Mouse (Mus musculus): Measurements from ENCODE around the gene Copg1.
"Not testable (repeated sequence)": the region's sequence is repeated elsewhere in the genome, so short reads cannot be mapped to it uniquely, and the experiment has no call there.

Copg1 gene

GRCm38 (mm10) chr6:87875562-87875961 is 12.1 kb upstream of the Copg1 start:
- no peak for DNase-seq (ENCODE audit: low spot score)

DNA sequence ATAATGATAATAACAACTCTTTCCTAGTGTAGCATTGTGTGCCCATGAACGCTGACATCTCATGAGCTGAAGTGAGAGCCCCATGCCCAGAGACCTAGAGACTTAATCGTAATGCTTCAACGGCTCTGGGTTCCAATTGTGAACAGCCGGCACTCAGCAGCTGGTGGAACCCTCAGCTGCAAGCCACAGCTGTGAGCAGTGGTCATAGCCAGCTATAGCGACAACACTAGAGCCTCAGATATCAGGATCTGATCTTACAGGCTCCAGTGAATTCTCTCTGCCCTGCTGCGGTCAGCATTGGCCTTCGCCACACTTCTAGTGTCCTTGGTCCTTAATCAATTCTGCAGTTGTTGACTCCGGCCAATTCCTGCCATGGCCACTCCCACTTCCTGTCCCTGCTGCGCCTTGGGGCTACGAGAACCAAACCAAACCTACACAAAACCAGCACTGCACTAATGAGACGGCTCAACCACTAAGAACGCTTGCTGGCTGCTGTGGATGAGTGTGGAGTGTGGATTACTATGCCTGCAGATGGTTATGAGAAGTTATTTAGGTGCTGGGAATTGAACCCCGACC is 11.5 kb upstream of the Copg1 start:
- DNase-seq (ENCODE audit: low spot score), result no peak

DNA sequence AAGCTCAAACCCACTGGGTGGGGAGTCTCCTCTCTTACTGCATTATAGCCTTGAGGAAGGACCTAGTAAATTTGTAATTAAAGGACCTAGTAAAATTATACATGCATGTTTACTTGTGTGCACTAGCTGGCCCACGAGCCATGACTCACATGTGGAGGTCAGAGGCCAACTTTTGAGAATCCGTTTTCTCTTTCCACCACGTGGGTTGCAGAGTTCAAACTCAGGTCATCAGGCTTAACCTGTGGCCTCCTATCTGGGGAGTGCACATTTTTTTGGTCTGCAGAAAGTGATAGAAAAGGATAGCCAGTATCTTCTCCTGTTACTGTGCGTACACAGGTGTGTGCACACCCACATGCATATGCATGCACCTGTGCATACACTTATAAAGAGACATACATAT is 8.6 kb upstream of the Copg1 start:
- DNase-seq (ENCODE audit: low spot score), result no peak

GRCm38 (mm10) chr6:87879628-87880027 is 8.0 kb upstream of the Copg1 start:
- DNase-seq (ENCODE audit: low spot score), result no peak

DNA sequence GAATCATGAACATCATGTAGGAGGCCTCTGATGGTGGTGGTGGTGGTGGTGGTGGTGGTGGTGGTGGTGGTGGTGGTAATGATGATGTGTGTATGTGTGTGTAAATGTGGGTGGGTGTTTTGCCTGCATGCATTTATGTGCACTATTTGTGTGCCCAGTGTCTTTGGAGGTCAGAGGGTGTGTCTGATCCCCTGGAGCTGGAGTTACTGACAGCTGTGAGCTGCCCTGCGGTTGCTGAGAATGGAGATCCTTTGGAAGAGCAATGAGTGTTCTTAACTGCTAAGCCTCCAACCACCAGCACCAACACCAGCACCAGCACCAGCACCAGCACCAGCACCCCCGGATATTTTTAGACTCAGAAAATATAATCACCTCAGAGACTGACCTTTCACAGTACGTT is 5.4 kb upstream of the Copg1 start:
- no peak for DNase-seq (ENCODE audit: low spot score)

DNA sequence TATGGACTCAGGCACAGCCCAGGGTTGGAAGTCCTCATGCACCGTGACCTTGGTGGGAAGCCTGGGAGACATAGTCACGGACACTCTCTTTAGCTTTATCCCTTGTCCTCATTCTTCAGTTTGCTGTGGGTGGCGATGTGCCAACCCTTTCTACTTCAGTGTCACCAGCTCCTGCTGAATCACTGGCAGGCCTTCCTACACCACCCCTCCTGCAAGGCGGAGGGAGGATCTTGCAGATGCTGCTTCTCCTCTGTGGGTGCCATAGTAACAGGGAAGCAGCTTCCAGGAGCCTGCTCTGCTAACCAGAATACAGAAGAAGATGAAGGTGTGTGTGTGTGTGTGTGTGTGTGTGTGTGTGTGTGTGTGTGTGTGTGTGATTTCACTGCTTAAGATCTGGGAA is 4.8 kb upstream of the Copg1 start:
- no peak for DNase-seq (ENCODE audit: low spot score)

- no peak for DNase-seq (ENCODE audit: low spot score)
These were observed 893 bp upstream of the Copg1 start for GRCm38 (mm10) chr6:87886721-87887120.

DNA sequence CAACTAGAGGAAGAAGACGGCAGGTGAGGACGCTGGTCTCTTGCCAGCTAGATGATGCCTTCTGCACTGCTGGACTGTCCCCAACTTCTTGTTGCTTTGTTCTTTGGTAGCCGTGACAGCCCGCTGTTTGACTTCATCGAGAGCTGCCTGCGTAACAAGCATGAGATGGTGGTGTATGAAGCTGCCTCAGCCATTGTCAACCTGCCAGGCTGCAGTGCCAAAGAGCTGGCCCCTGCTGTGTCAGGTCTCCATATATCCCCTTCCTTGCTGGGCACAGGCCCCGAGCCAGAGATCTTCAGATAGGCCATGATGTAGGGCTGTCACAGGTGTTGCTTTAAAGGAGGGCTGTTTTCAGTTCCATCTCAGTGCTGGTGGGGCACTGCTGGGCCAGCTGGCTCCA is 6.3 kb downstream of the Copg1 start:
- DNase-seq (ENCODE audit: low spot score), result no peak

GRCm38 (mm10) chr6:87898028-87898427 is 10.4 kb downstream of the Copg1 start:
- DNase-seq (ENCODE audit: low spot score), result no peak

- no peak for DNase-seq (ENCODE audit: low spot score)
These were observed 19.0 kb downstream of the Copg1 start for GRCm38 (mm10) chr6:87906632-87907031.

- DNase-seq (ENCODE audit: low spot score), result no peak
These were observed 21.6 kb downstream of the Copg1 start for GRCm38 (mm10) chr6:87909181-87909580.

DNA sequence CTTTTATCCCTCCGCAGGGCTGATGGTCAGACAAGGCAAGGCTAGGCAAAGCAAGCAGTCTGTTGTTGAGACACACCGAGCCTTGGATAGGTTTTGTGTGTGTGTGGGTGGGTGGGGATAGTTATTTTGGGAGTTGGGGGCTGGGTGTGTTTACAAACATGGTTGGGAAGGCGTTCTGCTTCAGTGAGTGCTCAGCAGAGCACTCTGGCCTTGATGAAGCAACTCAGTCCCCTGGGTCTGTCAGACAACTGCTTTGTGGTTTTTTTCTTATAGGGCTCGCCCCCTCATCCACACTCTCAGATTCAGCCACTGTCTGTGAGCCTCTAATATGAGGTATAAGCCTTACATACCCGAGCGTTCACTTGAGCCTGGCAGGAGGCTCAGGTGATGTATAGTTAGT is 23.9 kb downstream of the Copg1 start:
- no peak for DNase-seq (ENCODE audit: low spot score)

DNA sequence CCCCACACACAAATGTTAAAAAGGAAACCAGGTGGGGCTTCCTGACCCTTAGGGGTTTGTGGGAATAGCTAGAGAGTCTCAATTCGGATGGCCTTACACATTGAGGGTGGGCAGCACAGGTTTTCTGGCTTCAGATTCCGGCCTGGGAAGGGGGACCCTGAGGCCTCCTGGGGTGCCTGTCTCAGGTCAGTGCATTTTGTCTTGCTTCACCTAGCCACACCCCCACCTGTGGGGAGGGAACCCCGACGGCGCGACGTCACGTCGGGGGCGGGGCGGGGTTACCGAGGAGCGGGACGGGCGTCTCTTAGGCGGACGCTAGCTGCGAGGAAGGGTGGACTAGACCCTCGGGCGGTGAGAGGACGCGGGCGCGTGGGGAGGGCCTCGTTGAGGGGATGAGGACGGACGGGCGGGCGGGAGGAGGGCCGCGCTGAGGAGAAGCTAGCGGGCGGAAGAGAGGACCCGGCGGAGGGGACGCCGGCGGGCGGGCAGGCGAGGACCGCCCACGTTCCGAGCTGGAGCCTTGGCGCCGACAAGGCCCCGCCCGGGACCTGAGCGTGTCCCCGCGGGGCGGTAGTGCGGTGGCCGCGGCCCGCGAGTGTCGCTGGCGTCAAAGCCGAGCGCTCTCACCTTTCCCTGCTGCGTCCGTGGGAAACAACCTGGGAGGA is 26.2 kb downstream of the Copg1 start, which contains the start of gene Hmces:
TSS of gene Hmces (plus strand) at position 275 of the 665 bp plus-strand sequence.
- peak; percentile 74 for DNase-seq (ENCODE audit: low spot score)

DNA sequence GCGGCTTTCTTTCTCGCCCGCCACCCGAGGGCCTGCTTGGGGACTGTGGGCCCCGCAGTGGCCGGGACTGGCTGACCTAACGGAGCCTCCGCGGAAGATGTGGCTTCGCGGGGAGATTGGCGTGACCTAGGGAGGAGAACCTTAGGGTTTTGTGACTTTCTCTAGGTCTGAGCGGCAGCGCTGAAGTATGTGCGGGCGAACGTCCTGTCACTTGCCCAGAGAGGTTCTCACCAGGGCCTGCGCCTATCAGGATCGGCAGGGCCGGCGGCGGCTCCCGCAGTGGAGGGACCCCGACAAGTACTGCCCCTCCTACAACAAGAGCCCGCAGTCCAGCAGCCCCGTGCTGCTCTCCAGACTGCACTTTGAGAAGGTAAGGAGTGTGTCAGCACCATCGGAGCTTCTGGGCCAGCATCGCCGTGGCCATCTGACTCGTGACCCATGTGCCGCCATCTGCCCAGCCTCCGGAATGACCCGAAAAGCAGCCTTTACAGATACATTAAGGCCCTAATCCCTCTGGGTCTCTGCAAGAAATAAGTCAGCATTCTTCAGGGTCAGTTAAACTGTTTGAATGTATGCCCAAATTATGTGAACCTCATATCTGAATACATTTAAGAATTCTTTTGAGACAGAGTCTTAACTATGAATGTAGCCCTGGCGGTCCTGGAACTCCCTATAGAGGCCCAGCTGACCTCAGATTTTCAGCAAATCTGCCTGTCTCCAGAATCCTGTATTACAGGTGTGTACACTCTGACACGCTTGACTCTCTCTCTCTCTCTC is 26.9 kb downstream of the Copg1 start:
- DNase-seq (ENCODE audit: low spot score), result peak; percentile 34

- no peak for DNase-seq (ENCODE audit: low spot score)
These were observed 28.3 kb downstream of the Copg1 start for GRCm38 (mm10) chr6:87915939-87916338.

GRCm38 (mm10) chr6:87921201-87921600 is 33.6 kb downstream of the Copg1 start:
- no peak for DNase-seq (ENCODE audit: low spot score)

DNA sequence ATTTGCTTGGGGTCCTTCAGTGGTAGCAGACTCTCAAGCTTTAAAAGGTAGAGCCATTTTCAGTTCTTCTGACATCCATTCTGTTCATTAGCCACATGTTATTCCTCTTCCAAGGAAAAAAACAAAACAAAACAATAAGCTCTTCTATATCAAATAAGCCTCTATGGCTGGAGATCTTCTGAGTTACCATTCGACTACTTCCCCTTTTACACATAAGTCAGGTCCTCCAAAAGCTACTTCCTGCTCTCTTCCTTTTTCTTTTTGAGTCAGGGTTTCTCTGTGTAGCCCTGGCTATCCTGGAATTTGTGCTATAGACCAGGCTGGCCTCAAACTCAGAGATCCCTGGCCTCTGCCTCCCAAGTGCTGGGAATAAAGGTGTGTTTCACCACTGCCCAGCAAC is 36.0 kb downstream of the Copg1 start:
- no peak for DNase-seq (ENCODE audit: low spot score)

DNA sequence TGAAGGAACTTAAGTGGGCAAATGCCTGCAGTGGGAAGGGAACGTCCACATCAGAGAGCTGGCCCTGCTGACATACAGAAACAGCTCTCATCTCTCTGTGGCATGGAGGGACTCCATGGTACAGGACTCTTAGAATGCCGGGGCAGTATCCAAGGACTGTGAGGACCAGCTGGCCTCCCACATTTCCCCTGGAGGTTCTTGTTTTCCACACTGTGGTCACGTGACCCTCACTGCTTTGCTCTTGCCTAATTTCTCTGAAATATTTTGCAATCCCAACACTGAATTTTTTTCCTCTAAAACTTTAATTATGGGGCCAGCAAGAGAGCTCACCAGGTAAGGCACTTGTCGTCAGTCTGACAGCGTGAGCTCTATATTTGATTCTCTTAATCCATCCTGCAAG is 47.4 kb downstream of the Copg1 start:
- DNase-seq (ENCODE audit: low spot score), result no peak

- no peak for DNase-seq (ENCODE audit: low spot score)
These were observed 49.7 kb downstream of the Copg1 start for GRCm38 (mm10) chr6:87937178-87937788.

DNA sequence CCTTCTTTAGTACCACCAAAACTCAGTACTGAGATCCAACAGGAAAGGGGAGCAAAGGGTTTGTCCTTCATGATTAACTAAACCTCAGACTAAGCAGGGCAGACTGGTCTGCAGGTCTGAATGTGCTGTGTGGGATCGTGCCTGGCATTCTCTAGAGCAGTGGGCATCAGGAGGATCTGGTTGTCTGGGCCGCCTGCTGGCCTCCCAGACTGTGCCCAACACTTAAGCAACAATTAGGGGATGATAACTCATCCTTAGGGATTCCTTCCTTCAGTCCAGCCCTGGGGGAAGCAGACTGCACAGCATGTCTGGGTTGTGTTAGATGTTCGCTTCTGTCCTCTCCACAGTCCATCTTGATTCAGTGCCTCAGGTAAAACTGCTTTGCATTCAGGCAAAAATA is 51.3 kb downstream of the Copg1 start:
- no peak for DNase-seq (ENCODE audit: low spot score)

DNA sequence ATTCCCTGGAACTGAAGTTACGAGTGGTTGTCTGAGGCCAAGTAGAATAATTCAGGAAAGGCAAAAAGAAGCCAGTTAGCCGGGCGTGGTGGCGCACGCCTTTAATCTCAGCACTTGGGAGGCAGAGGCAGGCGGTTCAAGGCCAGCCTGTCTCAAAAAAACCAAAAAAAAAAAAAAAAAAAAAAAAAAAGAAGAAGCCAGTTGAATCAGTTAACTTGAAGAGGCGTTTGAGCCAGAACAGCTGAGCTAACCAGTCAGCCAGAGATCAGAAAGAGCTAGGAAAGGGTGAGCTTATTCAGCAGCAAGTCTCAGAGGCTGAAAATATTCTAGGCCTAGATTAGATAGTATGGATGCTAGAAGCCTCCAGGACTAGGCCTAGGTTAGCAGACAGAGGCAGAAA is 54.6 kb downstream of the Copg1 start:
- DNase-seq (ENCODE audit: low spot score), result no peak

GRCm38 (mm10) chr6:87962457-87962856 is 74.8 kb downstream of the Copg1 start:
- not testable (repeated sequence) for DNase-seq (ENCODE audit: low spot score)

Measured in c-Kit-positive CD71-positive TER-119-positive erythroid progenitor cells, embryonic 14.5 days (primary cell).